Mouse (Mus musculus) gastrocnemius, postnatal 36 days (tissue): ENCODE measurements at regions not wholly inside any gene's neighbourhood (a gene's known extent, or its start where the extent isn't known, plus 50 kb on each side); places are given as distances from the start of the nearest gene placed in this dataset.
A peak's percentile ranks its signal among the peaks of the same experiment; 100 is the strongest.
"Not testable (repeated sequence)": the region's sequence is repeated elsewhere in the genome, so short reads cannot be mapped to it uniquely, and the experiment has no call there.

Experiments used
- DNase-seq, 2 experiments: peaks; one replicate each; pipeline ENCODE4 v3.0.0; 2022
- intact Hi-C: fragments of 180-260 bp; cut with DNase I; formaldehyde crosslinking; loops from one replicate; pipeline ENCODE4 v1.15.1; 2025

DNA sequence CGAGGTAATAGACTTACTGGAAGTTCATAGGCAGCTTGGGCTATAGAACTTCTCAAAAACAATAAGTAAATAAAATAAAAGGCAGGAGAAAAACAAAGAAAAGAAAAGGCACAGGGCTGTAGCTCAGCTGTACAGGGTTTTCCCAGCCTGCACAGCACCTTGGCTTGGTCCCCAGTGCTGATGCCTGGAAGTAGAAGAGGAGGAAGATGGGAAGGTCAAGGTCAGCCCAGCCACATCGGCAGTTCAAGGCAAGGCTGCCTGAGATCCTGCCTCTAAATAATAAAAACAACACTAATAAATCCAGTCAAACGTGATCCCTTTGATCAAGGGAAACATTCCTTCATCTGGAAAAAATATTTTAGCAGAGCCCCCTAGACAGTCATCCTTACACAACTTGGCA is 103.1 kb downstream of the Cenpf start:
- intact Hi-C loops, result loop anchor here (5.0 kb wide), 1 partner anchor 558 kb away; no protein-coding TSS in a partner anchor
- no peak for DNase-seq

DNA sequence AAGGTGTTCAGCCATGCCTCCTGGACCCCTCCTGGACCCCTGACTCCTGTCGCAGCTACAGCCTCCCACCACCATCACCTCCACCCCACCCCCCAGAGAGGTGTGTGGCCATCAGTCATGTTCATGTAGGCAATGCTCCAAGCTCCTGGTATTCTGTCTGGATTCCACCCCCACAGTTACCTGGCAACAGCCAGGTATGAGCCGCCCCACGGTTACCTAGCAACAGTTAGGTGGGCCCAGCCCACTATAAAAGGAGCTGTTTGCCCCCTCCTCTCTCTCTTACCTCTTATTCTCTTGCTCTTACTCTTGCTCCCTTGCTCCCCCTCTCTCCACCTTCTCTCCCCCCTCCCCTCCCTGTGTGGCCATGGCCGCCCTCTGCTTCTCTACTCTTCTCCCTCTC is 106.5 kb downstream of the Cenpf start:
- no peak for DNase-seq
- intact Hi-C loops, result loop anchor here (5.0 kb wide), 1 partner anchor 554 kb away; no protein-coding TSS in a partner anchor

- intact Hi-C loops, result no loop called here
- no peak for DNase-seq
Measured at GRCm38 (mm10) chr1:189579358-189579757, 108.5 kb downstream of the Cenpf start.

DNA sequence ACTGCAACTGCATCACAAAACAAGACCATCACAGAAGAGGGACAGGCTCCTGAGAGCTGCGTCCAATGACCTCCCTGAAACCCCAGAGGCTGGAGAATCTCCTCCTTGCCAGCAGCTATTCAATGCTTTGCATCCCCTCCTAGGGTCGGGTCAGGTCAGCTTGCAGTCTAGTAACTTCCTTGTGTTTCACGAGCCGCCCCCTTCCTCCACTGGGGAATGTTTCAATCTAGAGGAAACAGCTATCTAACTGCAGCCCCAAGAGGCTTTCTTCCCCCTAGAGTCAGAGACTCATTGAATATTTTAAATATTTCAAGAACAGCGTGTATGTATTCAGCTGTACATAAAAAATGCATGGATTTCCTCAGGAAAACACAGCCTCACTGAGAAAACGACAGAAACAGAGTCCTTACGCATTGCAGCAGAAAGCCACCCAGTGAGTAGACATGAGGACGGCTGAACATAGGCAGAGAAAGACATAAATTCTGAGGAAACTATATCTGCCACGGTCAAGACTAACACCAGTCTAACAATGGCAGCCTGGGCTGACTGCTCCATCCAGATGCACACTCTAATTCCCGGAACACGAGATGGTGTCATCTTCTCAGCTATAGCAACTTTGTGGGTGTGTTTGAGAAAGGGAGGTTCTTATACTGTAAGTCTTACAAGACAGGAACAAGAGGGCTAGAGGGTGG is 111.4 kb downstream of the Cenpf start:
- intact Hi-C loops, result no loop called here
- no peak for DNase-seq

DNA sequence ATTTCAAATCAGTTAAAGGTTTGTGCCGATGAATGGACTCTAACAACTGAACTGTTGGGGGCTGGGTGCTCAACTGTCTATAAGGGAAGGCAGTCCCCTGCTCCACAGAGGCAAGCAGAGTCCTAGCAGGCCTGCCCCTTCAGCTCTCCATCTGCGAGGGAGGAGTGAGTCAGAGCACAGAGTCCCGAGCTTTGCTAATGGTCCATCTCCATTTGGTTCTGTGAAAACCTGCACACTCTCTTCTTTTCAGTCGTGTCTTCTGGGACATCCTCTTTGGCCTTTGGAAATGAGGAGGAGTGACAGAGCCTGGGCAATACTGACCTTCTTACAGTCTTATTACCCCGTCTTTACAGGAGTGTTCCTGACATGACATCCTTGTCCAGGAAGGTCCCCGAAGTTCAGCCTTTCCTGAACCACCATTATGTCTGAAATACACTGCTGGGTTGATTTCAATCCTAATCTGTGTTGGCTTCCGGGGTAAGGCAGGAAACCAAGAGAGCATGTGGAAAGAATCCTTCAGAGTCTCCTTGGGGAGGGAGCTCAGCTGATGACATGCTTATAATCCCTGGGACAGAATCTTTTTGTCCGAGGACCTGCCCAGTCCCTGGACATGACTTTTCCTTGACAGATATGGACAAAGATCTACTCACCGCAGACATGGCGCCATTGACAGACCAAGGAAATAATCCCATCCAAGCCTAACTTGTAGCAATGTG is 112.2 kb downstream of the Cenpf start:
- DNase-seq, result no peak
- intact Hi-C loops, result no loop called here

GRCm38 (mm10) chr1:189566491-189566890 is 121.4 kb downstream of the Cenpf start:
- intact Hi-C loops, result no loop called here

DNA sequence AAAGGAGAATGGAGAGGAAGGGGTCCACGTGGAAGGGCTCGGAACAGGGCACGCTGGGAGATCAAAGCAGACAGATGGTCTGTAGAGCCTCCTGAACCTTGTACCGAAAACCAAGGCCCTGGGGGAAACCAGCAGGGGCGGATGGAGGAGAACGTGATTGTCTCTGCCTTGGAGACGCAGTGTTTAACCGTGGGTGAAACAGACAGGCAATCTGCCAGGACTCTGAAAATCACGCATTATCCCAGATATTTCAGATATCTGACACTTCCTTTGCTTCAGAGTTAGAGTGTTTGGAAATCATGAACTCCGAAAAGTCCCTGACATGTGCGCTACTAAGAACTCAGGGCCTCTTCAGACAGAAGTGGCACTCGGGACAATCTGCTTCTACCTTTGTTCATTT is 126.1 kb downstream of the Cenpf start:
- intact Hi-C loops, result no loop called here
- DNase-seq, result no peak

More at GRCm38 (mm10) chr1:189566491-189566890, 121.4 kb downstream of the Cenpf start:
- no peak for DNase-seq

DNA sequence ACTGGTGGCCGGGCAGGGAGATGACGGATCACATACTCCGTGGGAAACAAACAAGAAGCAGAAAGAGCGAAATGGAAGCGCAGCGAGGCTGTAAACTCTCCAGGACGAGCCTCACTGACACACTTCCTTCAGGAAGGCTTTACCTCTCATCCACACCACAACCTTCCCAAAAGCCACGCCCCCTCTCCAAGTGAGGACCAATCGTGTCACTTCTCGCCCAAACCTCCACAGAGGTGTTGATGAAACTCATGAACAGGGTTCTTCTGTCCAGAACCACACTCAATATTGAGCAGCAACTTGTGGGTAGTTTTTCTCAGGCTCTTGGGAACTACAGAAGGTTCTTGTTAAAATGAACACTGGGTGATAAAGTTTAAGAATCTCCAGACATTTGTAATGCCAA is 127.3 kb downstream of the Cenpf start:
- intact Hi-C loops, result no loop called here
- DNase-seq, result no peak

DNA sequence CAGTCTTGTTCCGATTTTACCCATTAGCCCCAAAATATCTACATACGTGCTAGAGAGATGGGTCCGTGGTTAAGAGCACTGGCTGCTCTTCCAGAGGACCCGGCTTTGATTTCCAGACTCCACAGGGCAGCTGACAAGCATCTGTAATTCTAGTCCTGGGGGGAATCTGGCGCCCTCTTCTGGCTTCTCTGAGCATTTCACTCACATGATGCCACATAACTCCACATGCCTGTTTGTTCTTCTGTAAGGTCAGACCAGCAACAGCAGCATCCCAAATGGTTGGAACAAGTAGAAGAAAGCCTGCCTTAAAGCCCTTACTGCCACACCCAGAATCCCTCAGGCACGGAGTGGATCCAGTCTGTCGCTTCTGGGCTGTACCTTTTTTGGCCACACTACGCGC is 137.0 kb downstream of the Cenpf start:
- intact Hi-C loops, result no loop called here

DNA sequence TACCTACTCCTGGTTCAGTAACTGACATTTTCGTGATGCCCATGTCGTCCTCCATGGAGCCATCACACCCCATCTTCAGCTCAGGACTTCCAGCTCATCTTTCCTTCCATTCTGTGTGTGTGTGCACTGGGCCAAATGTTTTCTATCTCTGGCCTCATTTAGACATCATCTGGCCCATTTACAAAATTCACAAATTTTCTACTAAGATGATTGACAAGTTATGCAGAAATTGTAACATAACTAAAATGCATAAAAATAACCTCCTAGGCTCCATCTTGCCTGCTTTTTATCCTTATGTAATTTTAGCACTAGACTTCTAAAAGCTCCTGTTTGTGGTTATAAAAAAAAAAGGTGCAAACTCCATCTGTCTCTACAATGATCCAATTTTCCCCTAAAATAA is 130.8 kb upstream of the Kcnk2 start:
- DNase-seq, result no peak
- intact Hi-C loops, result no loop called here

More for the DNA sequence above, 137.0 kb downstream of the Cenpf start:
- no peak for DNase-seq

GRCm38 (mm10) chr1:189526329-189526728 is 124.3 kb upstream of the Kcnk2 start:
- DNase-seq, result no peak
- intact Hi-C loops, result no loop called here

DNA sequence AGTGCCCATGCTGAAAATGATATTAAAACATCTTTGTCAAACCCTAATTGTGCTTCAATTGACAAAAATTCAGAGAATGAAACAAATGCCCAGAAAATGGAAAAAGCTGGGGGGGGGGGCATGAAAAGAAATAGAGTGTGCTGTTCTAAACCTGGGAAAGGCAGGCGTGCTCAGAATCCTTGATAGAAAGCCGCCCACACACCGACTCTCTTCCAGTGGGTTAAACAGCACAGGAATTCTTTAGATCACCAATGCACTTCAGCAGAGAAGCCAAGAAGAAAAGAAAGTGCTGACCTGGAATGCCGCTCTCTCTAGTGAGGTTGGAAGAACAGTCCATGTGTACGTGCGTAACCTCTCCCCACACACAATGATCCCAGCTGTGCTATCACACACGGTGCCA is 113.4 kb upstream of the Kcnk2 start:
- intact Hi-C loops, result no loop called here
- no peak for DNase-seq

DNA sequence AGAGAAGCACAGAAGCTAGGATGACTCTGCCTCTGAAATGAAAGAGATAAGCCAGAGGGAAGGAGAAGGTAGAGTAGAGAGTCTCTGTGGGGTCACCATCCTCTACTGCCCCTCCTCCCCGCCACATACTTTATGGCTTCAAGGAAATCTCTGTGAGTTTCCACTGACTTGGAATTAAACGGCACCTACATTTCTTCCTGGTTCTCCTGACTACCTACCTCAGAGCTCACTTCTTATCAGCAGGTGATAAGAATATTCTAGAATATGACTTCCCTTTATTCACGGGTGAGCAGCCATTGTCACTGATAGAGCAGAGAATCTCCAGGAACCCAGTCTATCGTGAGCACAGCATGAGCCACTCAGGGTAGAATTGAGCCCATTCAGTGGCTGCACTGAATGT is 111.3 kb upstream of the Kcnk2 start:
- DNase-seq, result no peak
- intact Hi-C loops, result no loop called here

DNA sequence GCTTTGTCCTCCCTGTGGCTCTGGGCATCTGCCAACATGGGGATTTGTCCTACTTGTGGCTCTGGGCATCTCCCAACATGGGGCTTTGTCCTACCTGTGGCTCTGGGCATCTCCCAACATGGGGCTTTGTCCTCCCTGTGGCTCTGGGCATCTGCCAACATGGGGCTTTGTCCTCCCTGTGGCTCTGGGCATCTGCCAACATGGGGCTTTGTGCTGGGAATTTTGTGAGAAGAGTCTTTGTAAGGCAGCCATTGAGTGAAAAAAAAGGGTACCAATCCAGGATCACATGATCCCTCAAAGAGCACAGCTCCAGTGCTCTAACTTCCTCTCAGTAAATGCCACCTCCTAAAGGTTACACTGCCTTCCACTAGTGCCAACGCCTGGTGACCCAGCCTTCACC is 105.2 kb upstream of the Kcnk2 start:
- intact Hi-C loops, DNase-seq: not testable (repeated sequence)

DNA sequence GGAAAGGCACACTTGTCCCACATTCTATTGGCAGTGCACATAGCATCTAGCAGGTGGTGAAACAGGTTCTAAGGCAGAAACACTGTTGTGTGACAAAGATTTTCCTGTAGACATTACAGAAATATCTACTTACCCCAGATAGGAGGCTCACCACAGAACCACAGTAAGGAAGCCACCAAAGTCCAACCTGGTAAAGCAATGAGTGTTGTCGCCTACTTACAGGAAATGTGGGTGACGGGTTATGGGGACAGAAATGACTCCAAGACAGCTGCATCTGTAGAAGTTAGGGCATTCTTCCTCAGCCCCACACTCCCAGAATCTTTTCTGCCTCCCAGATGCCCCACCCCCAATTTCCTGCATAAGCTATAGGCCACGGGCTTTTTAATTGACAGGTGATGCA is 97.6 kb upstream of the Kcnk2 start:
- no peak for DNase-seq
- intact Hi-C loops, result no loop called here

DNA sequence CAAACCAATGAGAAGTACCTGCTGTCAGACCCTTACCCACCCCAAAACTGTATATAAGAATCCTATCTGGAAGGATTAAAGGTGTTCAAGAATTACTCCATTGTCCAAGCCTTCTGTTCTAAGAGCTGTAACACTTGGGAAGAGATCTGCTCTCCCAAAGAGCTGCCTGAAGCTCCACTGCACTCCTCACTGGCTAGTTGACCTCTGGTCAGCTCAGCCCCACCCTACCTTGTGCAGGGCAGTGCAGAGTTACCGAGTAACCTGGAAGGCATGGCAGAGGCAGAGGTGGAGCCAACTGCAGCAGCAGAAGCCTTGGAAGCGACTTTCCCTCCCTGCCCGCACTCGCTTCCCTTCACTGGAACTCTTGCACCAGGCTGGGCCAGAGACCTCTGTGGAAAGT is 97.1 kb upstream of the Kcnk2 start:
- DNase-seq, result no peak
- intact Hi-C loops, result no loop called here

GRCm38 (mm10) chr1:189497031-189497430 is 95.0 kb upstream of the Kcnk2 start:
- intact Hi-C loops, result no loop called here
- DNase-seq, result no peak

GRCm38 (mm10) chr1:189495386-189496150 is 93.5 kb upstream of the Kcnk2 start:
- peak in 1 of 2 experiments; percentile 11 for DNase-seq

GRCm38 (mm10) chr1:189494896-189495295 is 92.8 kb upstream of the Kcnk2 start:
- DNase-seq, result no peak
- intact Hi-C loops, result no loop called here

More at GRCm38 (mm10) chr1:189495386-189496150, 93.5 kb upstream of the Kcnk2 start:
- intact Hi-C loops, result no loop called here

GRCm38 (mm10) chr1:189485336-189485735 is 83.3 kb upstream of the Kcnk2 start:
- intact Hi-C loops, result no loop called here
- DNase-seq, result no peak

DNA sequence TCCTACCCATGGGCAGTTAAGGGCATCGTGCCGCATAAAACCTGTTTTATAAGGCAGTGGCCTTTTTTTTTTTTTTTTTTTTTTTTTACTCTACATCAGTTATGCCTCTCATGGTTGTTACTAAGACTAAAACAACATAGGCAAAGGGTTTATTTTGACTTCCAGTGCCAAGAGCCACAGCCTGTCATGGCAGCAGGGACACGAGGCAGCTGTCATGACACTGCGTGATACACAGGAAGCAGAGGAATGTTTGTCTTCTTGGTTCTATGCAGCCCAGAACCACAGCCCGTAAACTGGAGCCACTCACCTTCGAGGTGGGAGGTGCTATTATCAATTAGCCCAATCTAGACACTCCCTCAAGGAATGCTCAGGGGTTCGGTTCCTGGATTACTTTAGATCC is 81.3 kb upstream of the Kcnk2 start:
- intact Hi-C loops, result no loop called here
- DNase-seq, result no peak
